Mouse (Mus musculus) kidney, adult 18-20 months (tissue): ENCODE measurements at regions not wholly inside any gene's neighbourhood (a gene's known extent, or its start where the extent isn't known, plus 50 kb on each side); places are given as distances from the start of the nearest gene placed in this dataset.
A peak's percentile ranks its signal among the peaks of the same experiment; 100 is the strongest.

Experiments used
- DNase-seq: peaks from one replicate; pipeline ENCODE4 v3.0.0; 2021

DNA sequence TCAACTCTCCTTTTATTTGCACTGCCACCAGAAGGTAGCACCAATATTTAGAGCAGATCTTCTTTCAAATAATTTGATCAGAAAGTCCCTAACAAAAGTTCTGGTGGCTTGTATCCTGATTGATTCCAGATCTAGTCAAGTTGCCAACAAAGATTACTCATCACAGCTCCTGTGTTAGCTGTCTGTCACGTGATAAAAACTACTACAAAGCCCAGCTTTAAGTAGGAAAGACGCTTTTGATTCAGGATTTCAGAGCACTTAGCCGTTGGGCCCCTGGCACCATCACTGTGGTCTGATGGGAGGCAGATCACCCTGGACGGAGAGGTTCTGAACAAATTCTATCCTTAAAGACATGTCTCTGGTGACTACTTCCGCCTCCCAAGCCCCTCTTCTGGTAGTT is 241.6 kb upstream of the Il12b start:
- DNase-seq, result no peak

DNA sequence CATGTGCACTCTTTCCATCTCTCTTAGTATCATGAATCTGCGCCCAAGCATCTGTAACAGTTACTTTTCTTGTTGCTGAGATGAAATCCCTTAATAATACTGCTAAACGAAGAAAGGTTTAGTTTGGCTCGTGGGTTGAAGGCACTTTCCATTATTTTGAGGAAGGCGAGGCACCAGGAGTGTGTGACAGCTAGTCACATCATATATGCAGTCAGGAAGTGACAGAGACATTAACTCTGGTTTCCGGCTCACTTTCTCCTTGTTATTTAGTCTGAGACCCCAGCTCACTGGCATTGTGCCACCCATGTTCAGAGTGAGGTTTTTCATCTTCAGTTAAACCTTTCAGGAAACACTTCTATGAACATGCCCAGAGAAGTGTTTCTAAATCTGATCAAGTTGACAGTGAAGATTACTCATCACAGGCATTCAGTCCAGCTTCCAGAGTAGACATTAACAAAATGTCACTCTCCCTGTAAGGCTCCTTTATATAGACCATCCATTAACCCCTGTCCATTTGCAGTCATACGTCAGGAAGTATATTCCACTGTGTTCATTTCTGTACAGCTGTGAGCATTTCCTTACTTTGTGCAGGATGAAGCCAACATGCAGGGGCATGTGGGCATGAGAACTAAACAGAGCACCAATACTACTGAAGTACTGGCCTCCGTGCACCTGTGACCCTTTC is 238.0 kb upstream of the Il12b start:
- no peak for DNase-seq

DNA sequence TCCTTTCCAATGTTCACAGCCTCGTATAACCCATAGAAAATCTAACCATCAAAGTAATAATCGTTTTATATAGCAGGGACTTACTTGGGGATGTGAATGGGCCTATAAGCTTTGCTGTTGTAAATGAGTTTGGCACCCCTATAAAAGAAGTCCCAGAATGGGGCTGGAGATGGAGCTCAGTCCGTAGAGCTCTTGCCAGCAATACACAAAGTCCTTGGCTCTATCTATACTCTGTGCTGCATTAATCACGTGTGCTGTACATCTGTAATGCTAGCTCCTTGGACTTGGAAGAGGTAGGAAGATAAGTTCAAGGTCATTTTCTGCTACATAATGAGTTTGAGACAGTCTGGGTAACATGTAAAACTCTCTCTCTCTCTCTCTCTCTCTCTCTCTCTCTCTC is 236.8 kb upstream of the Il12b start:
- no peak for DNase-seq

DNA sequence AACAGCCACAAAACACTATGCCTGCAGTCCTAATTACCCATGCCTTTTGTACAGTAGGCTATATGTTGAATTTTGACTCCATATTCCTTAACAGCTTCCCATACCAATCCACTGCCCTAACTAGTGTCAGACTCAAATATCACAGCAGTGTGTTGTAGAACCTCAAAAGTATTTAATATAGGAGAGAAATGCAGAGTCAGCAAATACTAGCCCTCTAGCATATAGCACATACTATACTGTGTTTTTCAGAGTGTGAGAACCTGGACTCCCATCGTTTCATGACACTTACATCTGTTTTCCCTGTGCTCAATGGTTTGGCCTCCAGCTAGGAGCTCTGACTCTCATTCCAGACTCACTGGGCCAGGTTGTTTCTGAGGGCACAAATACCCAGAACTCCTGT is 236.1 kb upstream of the Il12b start:
- no peak for DNase-seq

DNA sequence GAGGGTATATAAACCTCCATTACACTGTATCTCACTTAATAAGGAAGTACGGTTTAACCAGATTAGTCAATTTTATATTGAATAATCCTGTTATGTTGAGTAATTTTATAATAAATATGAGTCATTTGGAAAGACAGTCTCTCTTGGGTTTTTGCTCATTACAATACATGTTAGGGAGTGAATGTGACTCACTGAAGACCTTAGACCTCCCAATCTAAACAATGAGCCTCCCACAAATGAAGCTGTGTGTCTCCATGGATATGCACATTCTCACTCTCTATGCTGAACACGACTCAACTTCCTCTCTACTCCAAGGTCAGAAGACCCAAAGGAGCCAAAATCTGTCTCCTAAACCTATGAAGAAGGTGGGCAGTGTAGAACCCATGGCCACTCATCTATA is 235.7 kb upstream of the Il12b start:
- no peak for DNase-seq

DNA sequence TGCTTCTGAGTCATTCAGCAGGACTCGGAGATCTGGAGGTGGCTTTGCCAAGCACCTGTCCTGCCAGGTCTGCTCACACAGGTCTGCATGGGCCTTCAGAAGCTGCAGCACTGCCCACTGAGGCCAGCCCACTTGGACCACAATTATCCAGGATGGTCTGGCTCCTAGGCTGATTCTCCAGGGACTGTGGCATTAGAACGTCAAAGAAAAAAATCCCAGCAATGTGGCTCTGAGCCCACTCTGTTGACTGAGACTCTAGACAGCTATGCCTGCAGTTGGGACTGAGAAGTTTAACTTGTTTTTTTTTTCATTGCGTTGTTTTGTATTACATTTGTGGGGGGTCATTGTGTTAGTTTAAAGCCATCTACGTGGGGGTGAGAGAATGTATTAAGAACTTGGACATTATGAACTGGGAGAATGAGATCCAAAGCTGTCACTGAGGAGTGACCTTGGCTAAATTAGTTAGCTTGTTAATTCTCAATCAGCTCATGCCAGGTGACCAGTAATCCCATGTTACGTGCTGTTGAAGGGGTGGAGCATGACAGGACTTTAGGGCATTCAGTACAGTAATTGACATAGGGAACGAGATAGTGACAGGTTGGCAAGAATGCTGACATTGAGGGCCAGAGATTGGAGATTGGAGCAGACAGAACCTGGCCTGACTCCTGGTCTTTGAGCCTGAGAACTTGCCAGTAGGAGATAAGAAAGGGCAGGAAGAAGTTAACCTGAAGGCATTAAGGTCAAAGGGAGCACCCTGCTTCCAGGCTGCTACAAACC is 232.0 kb upstream of the Il12b start:
- no peak for DNase-seq

DNA sequence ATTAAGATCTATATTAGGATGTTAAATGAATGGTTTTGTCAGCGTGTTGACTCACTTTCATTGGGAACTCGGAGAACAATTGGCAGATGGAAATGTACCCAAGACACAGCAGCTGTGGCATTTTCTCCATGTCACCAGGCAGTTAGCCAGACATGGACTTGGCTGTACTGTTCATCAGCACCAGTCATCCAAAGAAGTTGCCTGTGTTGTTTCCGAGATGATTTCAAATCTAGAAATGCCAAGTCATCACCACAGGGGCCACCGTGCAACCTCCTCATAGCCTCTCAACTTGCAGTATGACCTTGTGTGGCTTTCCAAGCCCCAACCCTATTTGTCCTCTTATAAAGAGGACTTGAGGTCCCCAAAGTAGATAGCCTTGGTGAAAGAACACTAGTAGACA is 227.4 kb upstream of the Il12b start:
- DNase-seq, result no peak

DNA sequence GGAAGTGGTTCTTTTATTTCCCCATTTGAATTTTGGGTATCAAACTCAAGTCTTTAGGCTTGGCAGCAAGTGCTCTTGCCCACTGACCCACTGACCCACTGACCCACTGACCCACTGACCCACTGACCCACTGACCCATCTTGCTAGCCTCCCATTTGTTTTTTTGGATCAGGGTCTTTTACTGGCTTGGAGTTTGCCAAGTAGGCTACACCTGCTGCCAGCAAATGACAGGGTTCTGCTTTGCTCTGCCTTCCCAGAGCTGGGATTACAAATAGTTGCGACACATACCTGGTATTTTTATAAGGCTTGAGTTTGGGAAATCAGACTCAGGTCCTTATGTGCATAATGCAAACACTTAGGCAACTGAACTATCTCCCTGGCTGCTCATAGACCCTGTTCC is 226.7 kb upstream of the Il12b start:
- DNase-seq, result no peak

DNA sequence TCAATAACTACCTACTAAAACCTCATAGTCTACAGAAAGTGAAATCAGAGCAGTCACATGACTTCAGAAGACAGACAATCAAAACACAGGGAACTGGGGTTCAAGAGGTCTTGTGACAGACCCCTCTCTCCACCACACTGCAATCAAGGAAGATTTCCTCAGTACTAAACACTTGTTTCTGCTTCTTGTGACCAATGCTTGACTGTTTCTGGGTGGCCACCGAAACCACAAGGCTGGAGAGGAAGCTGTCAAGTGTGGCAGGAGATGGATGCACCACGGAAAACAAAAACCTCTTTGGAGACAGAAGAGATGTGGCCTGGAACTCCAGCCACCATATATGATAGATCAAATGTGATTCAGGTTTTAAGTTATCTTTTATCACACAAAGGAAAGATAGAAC is 225.3 kb upstream of the Il12b start:
- no peak for DNase-seq

DNA sequence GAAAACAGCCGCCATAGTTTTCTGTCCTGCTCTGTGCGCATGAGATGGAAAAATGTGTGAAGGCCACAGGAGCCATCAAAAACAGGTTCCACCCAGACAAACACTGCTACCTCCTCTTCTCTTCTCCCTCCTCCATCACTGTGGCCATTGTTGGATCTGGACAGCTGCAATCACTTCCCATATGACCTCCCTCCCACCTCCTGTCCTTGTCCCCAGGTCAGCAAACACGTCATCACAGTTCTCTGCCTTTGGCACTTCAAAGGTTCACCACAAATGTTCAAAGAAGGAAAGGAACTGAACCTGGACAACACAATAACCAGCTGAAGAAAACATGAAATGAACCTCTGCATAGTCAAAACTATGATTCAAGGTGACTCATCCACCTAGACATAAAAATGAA is 220.2 kb upstream of the Il12b start:
- DNase-seq, result no peak

DNA sequence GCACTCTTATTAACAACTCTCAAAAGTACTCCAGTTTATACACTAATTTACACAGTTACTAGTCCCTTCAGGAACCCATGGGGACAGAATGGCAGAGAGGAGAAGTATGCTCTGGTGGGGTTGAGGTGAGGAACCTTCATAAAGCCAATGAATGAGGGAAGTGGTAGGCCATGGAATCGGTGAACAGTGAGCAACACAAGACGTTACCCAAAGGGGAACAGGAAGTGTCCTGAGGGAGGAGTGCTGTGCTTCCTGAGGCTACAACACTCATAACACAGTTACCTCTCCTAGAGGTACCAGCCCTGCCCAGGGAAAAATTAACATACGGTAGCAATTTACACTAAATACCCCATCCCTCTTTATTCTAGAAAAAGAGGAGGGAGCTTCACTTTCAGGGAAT is 216.0 kb upstream of the Il12b start:
- no peak for DNase-seq

DNA sequence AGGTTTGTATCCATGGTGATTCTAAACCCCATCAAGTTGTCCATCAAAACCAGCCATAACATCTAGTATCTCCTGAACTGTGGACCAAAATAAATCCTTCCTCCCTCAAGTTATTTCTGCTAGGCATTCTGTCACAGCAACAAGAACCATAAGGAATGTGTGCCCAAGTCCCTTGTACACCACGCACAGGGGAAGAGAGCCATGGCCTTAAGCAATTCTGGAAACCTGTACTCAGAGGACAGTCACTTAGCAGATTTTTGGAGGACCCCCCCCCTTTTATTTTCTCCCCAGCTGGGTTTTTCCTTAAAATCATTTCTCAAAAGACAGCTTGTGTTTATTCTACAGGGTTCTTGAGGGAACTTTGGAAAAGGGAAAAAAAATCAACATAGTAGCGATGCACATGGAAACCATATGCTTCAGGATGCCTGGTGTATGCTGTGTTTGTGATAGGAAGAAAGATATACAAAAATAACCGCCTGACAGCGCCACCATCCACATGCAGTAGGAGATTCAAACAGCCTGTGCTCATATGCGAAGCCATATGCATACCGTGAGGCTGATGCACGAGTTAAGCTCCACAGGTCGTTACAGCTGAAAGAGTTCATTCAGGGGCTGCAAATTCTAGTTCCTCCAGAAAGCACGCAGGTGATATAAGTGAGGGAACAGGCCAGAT is 214.5 kb upstream of the Il12b start:
- DNase-seq, result no peak

DNA sequence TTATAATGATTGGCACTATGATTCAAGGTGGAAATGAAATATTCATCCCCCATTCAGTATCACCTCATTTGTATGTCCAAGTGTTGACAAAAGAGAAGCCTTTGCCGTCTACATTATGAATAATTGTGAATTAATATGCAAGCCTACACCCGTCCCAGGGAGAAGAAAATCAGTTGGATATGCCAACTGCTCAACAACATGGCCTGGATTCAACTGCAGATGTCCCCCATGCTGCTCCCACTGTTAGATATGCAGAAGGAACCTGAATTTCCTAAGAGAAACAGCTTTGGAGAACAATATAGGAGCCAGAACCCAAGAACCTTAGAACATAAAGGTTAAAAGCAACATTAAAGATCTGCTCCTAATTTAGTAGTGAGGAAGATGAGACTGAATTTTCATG is 211.7 kb upstream of the Il12b start:
- no peak for DNase-seq

DNA sequence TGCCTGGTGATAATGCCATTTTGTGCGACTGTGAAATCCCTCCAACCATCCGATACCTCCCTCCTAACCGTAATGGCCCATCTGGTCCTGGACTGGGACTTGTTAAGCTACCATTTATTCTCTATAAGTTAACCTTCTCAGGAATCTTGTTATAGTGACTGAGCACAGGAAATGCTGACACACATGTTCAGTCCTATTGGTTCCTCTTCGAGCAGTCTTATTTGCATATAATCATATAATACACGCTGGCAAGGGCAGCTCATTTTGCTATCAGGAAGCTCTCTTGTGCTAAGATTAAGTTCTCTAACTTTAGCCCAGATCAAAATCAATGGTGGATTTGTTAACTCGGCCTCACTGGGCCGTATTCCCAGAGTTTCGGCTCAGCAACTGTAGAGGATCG is 206.1 kb upstream of the Il12b start:
- no peak for DNase-seq

DNA sequence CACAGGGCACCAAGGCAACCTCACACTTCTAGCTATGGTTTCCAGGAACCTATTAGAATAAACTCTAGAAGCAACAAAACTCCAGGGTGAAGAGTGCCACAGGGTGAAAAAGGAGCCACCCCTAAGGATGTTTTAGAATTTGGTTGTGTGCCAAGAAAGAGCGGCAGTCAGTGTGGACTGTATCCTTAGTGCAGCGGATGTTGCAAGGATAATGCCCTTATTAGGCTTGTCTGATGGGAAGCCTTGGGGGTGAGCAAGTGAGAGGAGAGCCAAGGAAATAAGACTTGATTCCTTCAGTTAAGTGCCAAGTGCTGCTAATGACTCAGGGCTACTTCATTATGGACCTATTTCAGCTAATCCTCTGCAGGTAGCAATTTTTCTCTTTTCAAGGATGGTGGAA is 197.1 kb upstream of the Il12b start:
- no peak for DNase-seq

DNA sequence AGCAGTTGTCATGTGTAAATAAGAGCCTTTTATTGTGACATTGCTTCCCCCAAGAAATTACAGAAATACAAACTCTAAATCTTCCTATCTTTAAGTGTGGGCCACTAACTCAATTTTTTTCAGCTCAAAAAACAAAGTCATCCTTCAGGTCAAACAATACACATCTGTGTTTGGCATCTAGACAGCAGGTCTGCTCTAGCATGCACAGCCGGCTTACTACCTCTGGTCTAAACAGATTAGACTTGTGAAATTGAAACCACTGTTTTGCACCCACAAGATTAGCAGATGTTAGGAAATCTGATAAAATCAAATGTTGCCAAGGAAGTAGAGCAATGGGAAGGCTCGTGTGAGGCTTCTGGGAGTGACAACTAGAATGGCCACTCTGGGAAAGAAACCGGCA is 195.5 kb upstream of the Il12b start:
- DNase-seq, result no peak

DNA sequence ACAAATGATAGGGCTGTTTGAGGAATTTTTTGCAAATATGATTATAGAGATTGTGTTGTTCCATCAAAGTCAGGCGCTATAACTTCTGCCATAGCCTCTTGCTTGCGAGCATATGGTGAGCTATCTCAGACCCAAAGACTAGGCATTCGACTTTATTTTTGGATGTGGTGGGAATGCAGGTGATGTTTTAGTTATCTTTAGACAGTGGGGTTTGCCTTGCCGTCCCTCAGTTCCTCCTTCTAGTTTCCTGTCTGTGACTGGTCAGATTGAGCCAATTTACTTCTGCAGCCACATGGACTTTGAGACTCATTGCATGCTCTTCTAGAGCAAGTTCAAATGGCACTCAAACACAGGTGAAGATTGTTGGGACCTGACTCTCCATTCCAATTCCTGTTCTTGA is 193.0 kb upstream of the Il12b start:
- no peak for DNase-seq

DNA sequence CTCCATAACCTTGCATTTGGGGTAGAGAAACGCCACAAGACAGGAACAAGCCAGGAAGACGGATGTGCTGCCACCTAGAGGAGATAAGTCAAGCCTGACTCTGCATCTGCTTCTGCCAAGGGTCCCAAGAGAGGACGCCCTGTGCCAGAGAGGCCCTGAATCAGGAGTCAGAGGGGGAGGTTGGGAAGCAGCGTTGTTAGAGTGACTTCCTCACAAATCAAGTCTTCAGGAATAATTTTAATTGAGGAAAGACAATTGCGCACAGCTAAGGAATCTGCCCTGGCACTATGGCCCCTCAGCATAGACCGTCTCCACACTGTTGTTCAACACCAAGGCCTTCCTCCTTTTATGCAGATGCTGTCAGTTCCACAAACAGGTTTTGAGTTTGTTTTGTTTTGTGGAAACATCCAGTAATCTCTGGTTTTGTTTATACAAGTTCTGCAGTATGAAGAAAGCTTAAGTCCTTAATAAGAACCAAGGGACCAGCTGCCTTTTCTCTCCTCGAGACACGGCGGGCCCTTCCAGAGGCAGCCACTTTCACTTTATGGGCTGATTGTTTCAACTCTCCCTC is 187.9 kb upstream of the Il12b start:
- DNase-seq, result peak; percentile 46

DNA sequence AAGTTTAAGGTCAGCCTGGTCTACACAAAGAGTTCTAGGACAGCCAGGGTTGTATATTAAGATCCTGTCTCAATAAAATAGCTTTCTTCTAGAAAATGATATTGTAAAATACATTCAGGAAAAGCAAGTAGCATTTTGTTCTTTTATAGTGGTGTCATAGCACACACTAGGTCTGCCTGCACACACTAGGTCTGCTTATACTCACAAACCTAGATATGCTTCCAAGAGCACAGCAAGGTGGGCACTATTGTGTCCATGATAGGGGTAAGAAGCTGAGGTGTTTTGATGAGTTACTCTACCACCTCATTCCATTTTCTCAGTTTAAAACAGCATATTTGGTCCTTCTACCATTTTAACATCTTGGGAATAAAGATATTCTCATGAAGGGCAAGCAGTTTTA is 185.8 kb upstream of the Il12b start:
- DNase-seq, result no peak

DNA sequence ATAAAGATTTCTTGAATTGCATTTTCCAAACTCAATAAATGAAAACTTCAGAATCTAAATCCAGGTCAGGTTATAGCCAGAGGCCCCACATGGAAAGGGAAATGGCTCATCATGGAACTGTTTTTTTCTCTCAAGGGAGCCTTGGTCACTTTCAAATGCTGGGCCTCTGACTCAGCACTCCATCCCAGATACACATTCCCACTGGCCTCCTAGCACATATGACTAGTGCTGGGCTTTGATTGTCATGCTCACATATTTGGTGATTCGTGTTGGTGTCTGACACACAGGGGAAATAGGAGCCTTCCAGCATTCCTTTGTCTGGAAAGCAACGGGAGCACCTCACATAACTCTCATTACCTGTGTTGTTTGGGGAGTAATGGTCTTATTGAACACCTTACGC is 183.5 kb upstream of the Il12b start:
- no peak for DNase-seq

DNA sequence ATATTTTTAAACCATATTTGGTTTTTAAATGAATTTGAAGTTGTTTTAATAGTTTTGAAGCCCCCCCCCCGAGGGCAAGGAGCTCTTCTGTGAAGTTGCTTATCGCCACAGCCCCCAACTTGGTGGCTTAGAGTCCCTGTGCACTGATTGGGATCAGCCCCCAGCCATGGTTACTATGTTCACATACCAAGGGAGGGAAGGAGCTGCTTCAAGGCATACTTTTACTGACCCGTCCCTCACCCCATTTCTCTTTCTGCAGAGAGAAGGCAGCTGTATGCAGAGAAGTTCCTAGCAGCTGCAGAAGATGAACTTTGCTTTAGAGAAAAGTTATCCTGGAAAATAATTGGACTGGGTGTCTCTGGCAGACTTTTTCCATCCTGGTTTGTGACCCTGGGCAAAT is 179.9 kb upstream of the Il12b start:
- DNase-seq, result no peak

DNA sequence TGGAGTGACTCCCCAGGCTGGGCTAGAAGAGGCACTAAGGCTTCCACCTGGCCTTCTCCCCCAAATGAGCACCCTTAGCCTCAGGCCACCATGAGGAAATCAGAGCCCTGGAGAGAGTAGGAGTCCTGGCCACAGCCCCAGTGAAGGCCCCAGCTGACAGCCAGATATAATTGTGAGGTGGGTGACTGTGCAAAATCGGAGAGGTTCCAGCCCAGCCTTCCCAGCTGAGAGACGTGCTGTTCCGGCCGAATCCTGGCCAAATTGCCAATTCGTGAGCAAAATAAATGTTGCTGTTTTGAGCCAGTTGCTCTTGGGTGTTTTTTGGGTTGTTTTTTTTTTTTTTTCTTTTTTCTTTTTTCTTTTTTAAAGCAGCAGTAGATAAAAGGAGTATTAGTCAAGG is 169.9 kb upstream of the Il12b start:
- DNase-seq, result no peak

DNA sequence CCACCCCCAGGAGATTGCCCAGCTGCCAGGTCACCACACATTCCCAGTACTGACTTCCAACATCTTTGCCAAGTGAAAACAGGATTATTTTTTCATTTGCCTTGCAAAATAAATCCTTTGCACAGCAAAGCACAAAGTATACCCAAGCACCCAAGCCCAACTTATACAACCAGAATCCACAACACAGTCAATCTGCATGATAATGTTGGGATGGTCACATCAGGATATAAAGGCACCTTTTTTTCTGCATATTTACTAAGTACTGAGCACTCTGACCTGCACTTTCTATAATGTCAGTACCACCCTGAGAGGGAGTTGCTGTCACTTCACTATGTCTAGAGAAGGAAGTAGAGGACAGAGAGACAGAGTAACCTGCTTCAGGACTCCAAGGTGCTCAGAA is 164.4 kb upstream of the Il12b start:
- DNase-seq, result no peak

DNA sequence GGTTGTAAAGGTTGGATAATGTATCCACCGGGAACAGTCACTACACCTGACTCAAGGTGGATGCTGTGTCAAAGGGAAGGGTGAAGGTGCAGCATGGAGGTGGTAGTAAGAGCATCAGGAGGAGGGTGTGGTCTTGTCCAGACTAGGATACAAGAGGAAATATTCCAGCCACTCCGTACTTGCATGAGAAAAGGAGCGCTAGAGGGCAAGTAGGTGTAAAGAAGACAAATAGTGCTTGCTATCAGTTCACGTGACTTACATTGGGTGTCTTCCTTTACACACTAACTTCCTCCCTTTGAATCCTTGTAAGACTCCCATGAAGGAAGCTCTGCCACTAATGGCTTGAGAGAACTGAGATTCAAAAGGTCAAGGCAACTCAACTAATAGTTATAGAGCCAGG is 161.8 kb upstream of the Il12b start:
- no peak for DNase-seq
